Mouse (Mus musculus): Measurements from ENCODE around the gene Gm49396. TPM values are rescaled to one million over a fixed set of nuclear protein-coding genes. Genes with fewer than 3 reads are reported as not detected.

Gene Gm49396
- total RNA-seq, 1 experiment from 2014 or later = 20.3 TPM

DNA sequence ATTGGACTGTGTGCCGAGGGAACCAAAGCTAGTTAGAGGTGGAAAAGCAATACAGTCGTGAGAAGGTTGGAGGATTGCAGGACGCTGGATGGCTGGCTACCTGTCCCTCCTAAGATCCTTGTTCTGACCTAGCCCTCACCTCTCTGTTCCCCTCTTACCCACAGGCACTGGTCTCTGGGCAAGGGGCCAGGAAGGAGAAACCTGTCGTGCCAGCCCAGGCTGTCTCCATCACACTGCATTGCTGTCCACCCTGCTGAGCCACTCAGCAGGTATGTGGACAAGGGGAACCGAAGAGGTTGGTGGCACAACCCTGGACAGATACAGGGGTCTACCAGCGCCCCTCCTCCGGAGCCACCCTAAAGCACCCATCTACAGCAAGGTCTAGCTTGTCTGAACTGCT is 37.5 kb downstream of the Gm49396 start:
- no peak for ATAC-seq (ENCODE audit: extremely low read depth, insufficient number of reproducible peaks, low FRiP score, poor library complexity, severe bottlenecking)

DNA sequence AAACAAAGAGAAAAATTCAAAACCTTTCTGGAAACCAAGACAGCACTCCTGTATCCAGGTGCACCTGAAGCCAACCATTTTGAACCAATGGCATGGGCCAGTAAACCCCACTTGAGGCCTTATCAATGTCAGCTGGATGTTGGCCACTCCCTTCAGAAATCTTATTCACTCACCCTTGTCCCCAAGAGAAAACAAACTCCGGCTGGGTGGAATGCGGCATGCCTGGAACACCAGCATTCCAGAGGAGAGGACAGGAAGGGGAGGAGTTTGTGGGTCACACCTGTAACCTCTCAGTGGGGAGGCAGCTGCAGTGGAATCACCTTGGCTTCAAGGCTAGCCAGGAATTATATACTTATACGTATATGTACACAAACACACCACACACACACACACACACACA is 39.4 kb downstream of the Gm49396 start:
- ATAC-seq (ENCODE audit: extremely low read depth, insufficient number of reproducible peaks, low FRiP score, poor library complexity, severe bottlenecking) = no peak

DNA sequence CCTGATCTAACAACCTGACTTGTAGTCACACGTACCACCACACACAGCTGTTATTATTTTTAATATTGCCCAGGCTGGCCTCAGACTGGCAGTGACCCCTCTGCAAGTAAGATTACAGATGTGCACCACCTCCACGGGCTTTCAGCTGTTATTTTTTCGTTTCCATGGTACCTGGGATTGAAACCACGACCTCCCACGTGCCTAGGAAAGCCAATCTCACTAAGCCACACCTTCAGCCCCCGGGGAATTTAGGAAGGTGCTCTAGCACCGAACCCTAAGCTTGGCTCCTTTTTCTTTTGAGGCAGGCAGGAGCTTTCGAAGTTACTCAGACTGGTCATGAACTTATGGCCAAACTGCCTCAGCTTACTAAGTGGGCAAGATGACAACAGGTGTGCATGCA is 41.3 kb downstream of the Gm49396 start:
- ATAC-seq (ENCODE audit: extremely low read depth, insufficient number of reproducible peaks, low FRiP score, poor library complexity, severe bottlenecking) = no peak

DNA sequence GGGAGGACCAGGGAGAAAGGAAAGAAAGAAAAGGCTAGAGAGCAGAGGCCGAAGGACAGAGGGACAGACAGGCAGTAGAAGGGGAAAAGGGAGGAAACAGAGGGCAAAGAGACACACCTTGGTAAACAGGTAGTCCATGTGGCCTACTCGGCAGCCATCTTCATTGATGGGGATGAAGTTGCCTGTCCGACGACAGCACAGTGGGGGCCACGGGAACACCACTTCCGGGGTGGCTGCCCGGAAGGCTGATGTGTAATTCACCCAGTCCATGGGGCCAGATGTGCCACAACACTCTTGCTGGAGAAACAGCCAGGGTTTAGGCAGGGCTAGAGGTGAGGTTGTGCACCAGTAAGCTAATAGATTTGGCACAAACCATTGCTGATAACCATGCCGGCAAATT is 41.8 kb downstream of the Gm49396 start:
- ATAC-seq (ENCODE audit: extremely low read depth, insufficient number of reproducible peaks, low FRiP score, poor library complexity, severe bottlenecking) = no peak

DNA sequence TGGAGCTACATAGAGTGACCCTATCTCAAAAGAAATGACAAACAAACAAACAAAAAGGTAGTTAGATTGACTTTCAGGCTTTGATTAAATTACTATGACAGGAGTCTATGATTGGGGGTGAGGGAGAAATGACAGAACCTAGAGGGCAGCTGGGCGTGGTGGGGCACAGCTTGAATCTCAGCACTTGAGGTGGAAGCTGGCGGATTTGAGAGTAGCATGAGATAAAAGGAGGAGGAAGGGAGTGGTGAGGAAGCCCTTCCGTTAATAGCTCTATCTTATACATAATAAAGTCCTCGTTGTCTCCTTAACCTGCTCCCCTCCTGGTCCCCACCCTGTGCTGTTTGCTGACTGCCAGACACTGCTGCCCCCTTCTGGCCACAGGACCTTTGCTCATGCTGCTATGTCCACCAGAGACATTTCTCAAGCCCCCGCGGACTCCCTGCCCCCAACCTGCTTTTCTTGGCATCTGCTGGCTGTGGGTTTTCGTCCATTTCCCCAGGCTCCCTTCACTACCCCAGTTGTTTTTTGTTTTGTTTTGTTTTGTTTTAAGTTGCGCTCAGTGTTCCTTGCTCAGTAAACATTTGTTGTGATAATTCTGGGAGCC is 44.7 kb downstream of the Gm49396 start:
- ATAC-seq (ENCODE audit: extremely low read depth, insufficient number of reproducible peaks, low FRiP score, poor library complexity, severe bottlenecking) = peak; percentile 67; the same call in 1 of the 2 replicates

DNA sequence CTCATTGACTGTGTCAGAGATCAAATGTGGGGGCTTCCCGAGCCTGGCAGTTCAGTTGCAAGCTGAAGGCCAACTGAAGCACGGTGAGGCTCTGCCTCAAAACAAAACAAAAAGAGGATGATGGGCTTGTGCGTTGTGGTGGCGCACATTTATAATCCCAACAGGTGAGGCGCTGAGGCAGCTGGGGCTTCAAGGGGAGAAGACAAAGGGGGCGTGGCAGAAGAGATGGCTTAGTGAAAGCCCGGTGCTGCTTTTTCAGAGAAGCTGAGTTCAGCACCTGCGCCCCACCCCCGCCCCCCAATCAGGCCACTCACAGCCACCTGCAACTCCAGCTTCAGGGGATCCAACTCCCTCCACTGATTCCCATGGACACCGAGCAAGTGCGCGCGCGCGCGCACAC is 45.3 kb downstream of the Gm49396 start:
- ATAC-seq (ENCODE audit: extremely low read depth, insufficient number of reproducible peaks, low FRiP score, poor library complexity, severe bottlenecking) = no peak

DNA sequence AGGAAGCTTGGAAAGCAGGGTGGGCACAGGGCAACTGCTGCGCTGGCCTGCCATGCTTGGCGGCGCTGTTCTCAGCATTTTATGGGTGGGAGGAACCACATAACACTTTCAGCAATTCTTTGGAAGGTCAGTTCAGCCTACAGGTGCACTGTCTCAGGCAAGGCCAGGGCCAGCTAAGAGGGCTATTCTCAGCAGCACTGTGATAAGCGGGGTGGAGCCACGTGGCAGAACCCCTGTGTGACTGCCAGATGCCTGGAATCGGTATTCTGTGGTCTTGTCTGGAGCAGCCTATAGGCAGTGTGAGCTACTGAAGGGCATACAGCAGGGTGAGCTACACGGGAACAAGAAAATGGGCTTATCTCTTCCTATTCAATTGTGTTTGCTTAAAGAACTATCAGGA is 46.9 kb downstream of the Gm49396 start:
- ATAC-seq (ENCODE audit: extremely low read depth, insufficient number of reproducible peaks, low FRiP score, poor library complexity, severe bottlenecking) = no peak

DNA sequence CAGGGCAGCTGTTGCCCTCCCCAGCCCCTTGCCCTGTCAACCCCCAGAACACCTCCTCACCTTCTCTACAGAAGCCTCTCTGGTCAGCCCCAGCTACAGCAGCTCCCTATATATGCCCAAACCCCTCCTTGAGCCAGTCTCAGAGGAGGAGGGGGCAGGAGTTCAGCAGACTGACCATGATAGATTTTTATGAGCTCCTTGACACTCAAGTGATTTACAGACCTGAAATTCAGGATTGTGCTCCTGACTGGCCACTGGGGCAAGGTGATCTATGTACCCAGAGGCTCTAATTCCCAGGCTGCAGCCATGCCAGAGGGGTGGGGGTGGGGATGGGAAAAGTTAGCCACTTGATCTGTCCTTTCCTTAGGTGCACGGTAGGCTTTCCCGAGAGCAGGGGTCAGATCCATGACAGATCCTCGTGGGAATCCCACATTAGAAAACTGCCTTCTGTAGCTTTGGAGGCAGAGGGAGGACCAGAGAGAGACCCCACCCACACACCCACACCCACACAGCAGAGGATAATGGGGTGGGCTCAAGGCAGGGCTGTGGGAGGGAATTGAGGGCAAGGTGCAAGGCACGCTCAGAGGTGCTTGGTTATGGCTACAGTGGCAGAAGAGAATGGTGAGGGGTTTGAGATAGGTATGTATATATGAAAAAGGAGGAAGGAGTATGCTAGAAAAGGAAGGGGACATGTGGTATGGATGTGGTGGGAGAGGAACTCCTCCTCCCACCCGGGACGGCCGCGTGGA is 49.7 kb downstream of the Gm49396 start, which contains the start of gene Upk1a:
Gene Upk1a, minus strand, starts transcription at position 194 of the 749 bp plus-strand sequence.
- no peak for ATAC-seq (ENCODE audit: extremely low read depth, insufficient number of reproducible peaks, low FRiP score, poor library complexity, severe bottlenecking)

DNA sequence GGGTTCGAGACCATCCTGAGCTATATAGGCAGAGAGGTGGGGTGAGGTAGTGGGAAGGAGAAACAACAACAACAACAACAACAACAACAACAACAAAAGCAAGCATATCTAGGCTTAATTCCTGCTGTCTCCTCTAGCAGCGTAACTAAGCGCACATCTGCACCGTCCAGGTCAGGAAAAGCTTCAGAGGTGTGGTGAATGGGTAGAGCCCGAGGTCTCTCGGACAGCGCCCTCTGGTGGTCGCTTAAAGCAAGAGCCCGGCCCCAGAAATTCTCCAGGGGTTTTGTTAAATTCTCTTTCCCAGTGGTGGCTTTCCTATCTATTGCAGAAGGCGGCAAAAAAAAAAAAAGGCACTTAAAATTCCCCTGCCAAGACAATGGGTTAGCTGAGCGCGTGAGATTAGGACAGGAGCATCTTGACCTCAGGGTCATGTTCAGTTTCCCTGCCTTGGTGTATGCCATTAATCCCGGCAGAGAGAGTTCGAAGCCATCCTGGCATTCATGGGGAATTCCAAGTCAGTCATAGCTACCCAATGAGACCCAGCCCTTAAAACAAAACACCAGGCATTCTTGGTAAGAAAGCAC is 50.5 kb downstream of the Gm49396 start:
- ATAC-seq (ENCODE audit: extremely low read depth, insufficient number of reproducible peaks, low FRiP score, poor library complexity, severe bottlenecking) = peak; percentile 67; the same call in 1 of the 2 replicates

DNA sequence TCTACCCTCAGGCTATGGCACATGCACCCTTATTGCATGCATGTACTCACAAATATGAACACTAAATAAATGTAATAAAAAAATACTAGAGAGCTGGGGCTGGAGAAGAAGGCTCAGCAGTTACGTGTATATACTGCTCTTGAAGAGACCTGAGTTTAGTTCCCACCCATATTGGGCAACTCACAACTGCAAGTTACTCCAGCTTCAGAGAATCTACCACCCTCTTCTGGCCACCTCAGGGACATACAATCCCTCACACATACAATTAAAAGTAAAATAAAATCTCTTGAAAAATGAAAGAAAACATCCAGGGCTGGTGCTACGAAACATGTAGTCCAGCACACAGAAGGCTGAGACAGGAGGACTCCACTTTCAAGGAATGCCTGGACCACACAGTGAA is 51.3 kb downstream of the Gm49396 start:
- ATAC-seq (ENCODE audit: extremely low read depth, insufficient number of reproducible peaks, low FRiP score, poor library complexity, severe bottlenecking) = no peak

DNA sequence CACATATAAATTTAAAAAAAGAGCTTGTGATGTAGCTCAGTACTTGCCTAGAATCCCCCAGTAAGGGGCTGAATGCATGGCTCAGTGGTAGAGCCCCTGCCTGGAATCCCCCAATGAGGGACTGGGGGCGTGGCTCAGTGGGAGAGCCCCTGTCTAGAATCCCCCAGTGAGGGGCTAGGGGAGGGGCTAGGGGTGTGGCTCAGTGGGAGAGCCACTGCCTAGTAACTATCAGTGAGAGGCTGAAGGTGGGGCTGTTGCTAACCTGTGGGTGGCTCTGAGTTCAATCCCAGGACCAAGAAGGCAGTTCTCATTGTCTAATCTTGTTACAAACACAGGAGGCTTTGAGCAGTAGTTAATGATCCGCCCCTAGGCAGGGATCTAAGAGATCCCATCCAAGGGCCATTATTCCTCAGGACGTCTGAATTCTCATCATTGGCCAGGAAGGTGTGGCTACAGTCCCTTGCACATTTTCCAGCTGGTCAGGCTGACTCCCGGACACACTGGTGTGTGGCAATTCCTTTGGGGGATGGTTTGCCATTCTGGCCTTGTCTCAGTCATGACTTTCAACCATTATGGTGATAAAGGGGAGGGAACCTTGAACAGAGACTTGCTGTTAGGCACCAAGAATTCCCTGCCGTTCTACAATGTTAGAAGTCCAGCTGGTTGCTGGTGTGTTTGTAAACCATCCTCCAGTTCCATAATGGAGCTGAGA is 52.1 kb downstream of the Gm49396 start:
- ATAC-seq (ENCODE audit: extremely low read depth, insufficient number of reproducible peaks, low FRiP score, poor library complexity, severe bottlenecking) = no peak

Other genes starting within 250 kb of the Gm49396 start
- 0.74 and 4.0 TPM in 2 replicates for gene Syne4, start 248.5 kb upstream of the Gm49396 start, total RNA-seq (2017)
- gene E130208F15Rik, start 241.6 kb upstream of the Gm49396 start, total RNA-seq (2017) = 4.7 and 6.6 TPM in 2 replicates
- 8.8 and 10.8 TPM in 2 replicates for gene Sdhaf1, start 239.4 kb upstream of the Gm49396 start, total RNA-seq (2017)
- not detected in 2 replicates for gene Lrfn3, start 200.6 kb upstream of the Gm49396 start, total RNA-seq (2017)
- gene Tyrobp, start 149.6 kb upstream of the Gm49396 start, total RNA-seq (2017) = 1,375 and 1,494 TPM in 2 replicates
- gene Hcst, start 143.5 kb upstream of the Gm49396 start, total RNA-seq (2017) = 44.4 and 46.6 TPM in 2 replicates
- gene Nfkbid, start 141.6 kb upstream of the Gm49396 start, total RNA-seq (2017) = 34.3 and 46.9 TPM in 2 replicates
- gene Aplp1, start 117.8 kb upstream of the Gm49396 start, total RNA-seq (2017) = 0.98 TPM in 1 of 2 replicates, not detected in the other
- gene Kirrel2, start 105.7 kb upstream of the Gm49396 start, total RNA-seq (2017) = not detected in 2 replicates
- gene Nphs1, start 105.0 kb upstream of the Gm49396 start, total RNA-seq (2017) = not detected in 2 replicates
- gene Prodh2, start 69.7 kb upstream of the Gm49396 start, total RNA-seq (2017) = not detected in 2 replicates
- gene Arhgap33, start 28.3 kb upstream of the Gm49396 start, total RNA-seq (2017) = 0.70 and 7.5 TPM in 2 replicates
- gene Hspb6, start 11.2 kb upstream of the Gm49396 start, total RNA-seq (2017) = 3.7 and 5.3 TPM in 2 replicates
- gene Proser3, start 11.0 kb upstream of the Gm49396 start, total RNA-seq (2017) = 6.8 and 7.8 TPM in 2 replicates
- 22.0 and 41.4 TPM in 2 replicates for gene Lin37, start 3.5 kb upstream of the Gm49396 start, total RNA-seq (2017)
- 67.3 and 69.4 TPM in 2 replicates for gene U2af1l4, start within 50 bp of the Gm49396 start, total RNA-seq (2017)
- gene Psenen, start 283 bp downstream of the Gm49396 start, total RNA-seq (2017) = 166 and 194 TPM in 2 replicates
- gene Igflr1, start 2.1 kb downstream of the Gm49396 start, total RNA-seq (2017) = not detected in 2 replicates
- 36.5 and 64.7 TPM in 2 replicates for gene Kmt2b, start 25.4 kb downstream of the Gm49396 start, total RNA-seq (2017)
- gene Zbtb32, start 35.6 kb downstream of the Gm49396 start, total RNA-seq (2017) = 3.0 and 3.3 TPM in 2 replicates
- gene Upk1a, start 49.5 kb downstream of the Gm49396 start, total RNA-seq (2017) = 0.49 TPM in 1 of 2 replicates, not detected in the other
- gene Cox6b1, start 62.8 kb downstream of the Gm49396 start, total RNA-seq (2017) = 190 and 241 TPM in 2 replicates
- not detected in 2 replicates for gene Etv2, start 72.5 kb downstream of the Gm49396 start, total RNA-seq (2017)
- 60.7 and 77.3 TPM in 2 replicates for gene Rbm42, start 87.0 kb downstream of the Gm49396 start, total RNA-seq (2017)
- 22.8 and 29.9 TPM in 2 replicates for gene Haus5, start 101.7 kb downstream of the Gm49396 start, total RNA-seq (2017)
- not detected in 2 replicates for gene Pmis2, start 108.3 kb downstream of the Gm49396 start, total RNA-seq (2017)
- not detected in 2 replicates for gene 2200002J24Rik, start 135.6 kb downstream of the Gm49396 start, total RNA-seq (2017)
- 0.58 TPM in 1 of 2 replicates, not detected in the other for gene Atp4a, start 148.9 kb downstream of the Gm49396 start, total RNA-seq (2017)
- 8.3 and 15.1 TPM in 2 replicates for gene Tmem147, start 166.2 kb downstream of the Gm49396 start, total RNA-seq (2017)
- not detected in 2 replicates for gene Gapdhs, start 180.3 kb downstream of the Gm49396 start, total RNA-seq (2017)
- 2.0 and 5.8 TPM in 2 replicates for gene Sbsn, start 188.1 kb downstream of the Gm49396 start, total RNA-seq (2017)
- not detected in 2 replicates for gene Dmkn, start 200.4 kb downstream of the Gm49396 start, total RNA-seq (2017)
- gene Krtdap, start 224.6 kb downstream of the Gm49396 start, total RNA-seq (2017) = not detected in 2 replicates

All from neutrophil, adult 5-6 weeks (primary cell).